Mouse (Mus musculus) C2C12 (cell line): ENCODE data around the gene Tgfa. TPM values are rescaled to one million over a fixed set of nuclear protein-coding genes. Genes with fewer than 3 reads are reported as not detected.

ENCODE experiments used
- H3K27me3 ChIP-seq: one replicate; pipeline ENCODE4 v1.6.1; 2011; ENCODE audit not compliant: control insufficient read depth, insufficient read depth, insufficient read length
- H3K36me3 ChIP-seq: one replicate; pipeline ENCODE4 v1.6.1; 2011; ENCODE audit not compliant: control insufficient read depth, insufficient read depth
- H3K4me3 ChIP-seq: one replicate; pipeline ENCODE4 v1.5.1; 2011; ENCODE audit warnings: mild to moderate bottlenecking, control low read depth; ENCODE audit not compliant: poor library complexity, insufficient read depth, severe bottlenecking
- H3K79me2 ChIP-seq: one replicate; pipeline ENCODE4 v1.6.1; 2011; ENCODE audit not compliant: control insufficient read depth, insufficient read depth
- H3K79me3 ChIP-seq: one replicate; pipeline ENCODE4 v1.6.1; 2011; ENCODE audit warnings: low read depth, control low read depth
- H3ac ChIP-seq: one replicate; pipeline ENCODE3; 2011; ENCODE audit warnings: low read depth; ENCODE audit not compliant: control insufficient read depth, insufficient read length
- CEBPB ChIP-seq: IDR thresholded peaks from one replicate; pipeline ENCODE4 v1.6.1; 2011; ENCODE audit warnings: low read depth, mild to moderate bottlenecking, control low read depth, moderate library complexity
- CTCF ChIP-seq: IDR thresholded peaks from one replicate; pipeline ENCODE4 v1.5.1; 2011; ENCODE audit not compliant: control insufficient read depth, insufficient read depth, insufficient read length
- FOSL1 ChIP-seq: IDR thresholded peaks from one replicate; pipeline ENCODE4 v1.8.0; 2011; ENCODE audit warnings: mild to moderate bottlenecking, low read length; ENCODE audit not compliant: poor library complexity, insufficient read depth, severe bottlenecking
- MAX ChIP-seq: IDR thresholded peaks from one replicate; pipeline ENCODE4 v1.6.1; 2011; ENCODE audit warnings: mild to moderate bottlenecking, control low read depth
- MYOD1 ChIP-seq: IDR thresholded peaks from one replicate; pipeline ENCODE4 v1.6.1; 2011; ENCODE audit warnings: low read depth; ENCODE audit not compliant: control insufficient read depth, insufficient read length
- MYOG ChIP-seq: IDR thresholded peaks from one replicate; pipeline ENCODE4 v1.6.1; 2011; ENCODE audit not compliant: control insufficient read depth, insufficient read length; ENCODE audit errors: extremely low read depth
- USF1 ChIP-seq: IDR thresholded peaks from one replicate; pipeline ENCODE4 v1.6.1; 2011; ENCODE audit warnings: low read depth, mild to moderate bottlenecking, control low read depth, moderate library complexity
- polyA plus RNA-seq: library from polyadenylated mRNA; unstranded; fragments of >200 nt; fragmentation: generic; extraction: Trizol; gene quantifications from one replicate; pipeline ENCODE4 v1.2.1, GENCODE M21; 2012; ENCODE audit warnings: missing spikeins

Tgfa gene
- polyA plus RNA-seq, 1 experiment, result 0.54 TPM

- no peaks in the 10 kb centered on the region for H3K36me3 ChIP-seq
- TF ChIP-seq MAX (no peak), USF1 (no peak), CEBPB (no peak), MYOG (no peak), CTCF (no peak)
- H3K79me2 ChIP-seq, result no peaks in the 10 kb centered on the region
- H3K4me3 ChIP-seq, result no peak overlapping the region
- no peaks in the 10 kb centered on the region for H3K79me3 ChIP-seq
- no peak overlapping the region for H3ac ChIP-seq
- no peaks in the 10 kb centered on the region for H3K27me3 ChIP-seq
Observed at GRCm38 (mm10) chr6:86164028-86164427, 31.0 kb upstream of the Tgfa start.

- Histone ChIP-seq H3ac (no peak overlapping the region), H3K4me3 (no peak overlapping the region), H3K36me3 (no peaks in the 10 kb centered on the region), H3K79me3 (no peaks in the 10 kb centered on the region), H3K79me2 (no peaks in the 10 kb centered on the region), H3K27me3 (no peaks in the 10 kb centered on the region)
- TF ChIP-seq CEBPB, result no peak
- no peak for TF ChIP-seq MYOD1
- no peak for TF ChIP-seq MYOG
- TF ChIP-seq CTCF, result no peak
- TF ChIP-seq FOSL1, result no peak
- TF ChIP-seq MAX, result no peak
- TF ChIP-seq USF1, result no peak
Observed at GRCm38 (mm10) chr6:86166426-86166825, 28.6 kb upstream of the Tgfa start.

DNA sequence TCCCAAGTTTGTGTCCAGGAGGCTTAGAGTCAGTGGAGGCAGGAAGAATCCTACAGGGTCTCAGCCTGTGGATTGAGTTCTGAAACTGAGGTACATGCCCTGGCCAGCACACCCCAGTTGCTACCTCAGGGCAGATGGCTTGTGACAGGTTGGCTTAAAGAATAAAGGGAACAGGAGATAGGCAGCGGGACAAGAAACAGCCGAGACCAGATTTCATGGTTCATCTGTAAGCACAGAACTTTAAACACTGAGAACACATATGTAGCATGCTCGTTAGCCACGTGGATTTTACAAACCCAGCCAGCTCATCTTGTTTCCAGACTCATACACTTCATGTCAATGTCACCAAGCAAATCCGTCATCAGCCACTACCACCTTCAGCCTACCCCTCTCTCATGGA is 27.2 kb upstream of the Tgfa start:
- Histone ChIP-seq H3K4me3 (no peak overlapping the region), H3K79me3 (no peaks in the 10 kb centered on the region), H3K27me3 (no peaks in the 10 kb centered on the region), H3ac (no peak overlapping the region), H3K36me3 (no peaks in the 10 kb centered on the region), H3K79me2 (no peaks in the 10 kb centered on the region)
- no peak for TF ChIP-seq CEBPB

DNA sequence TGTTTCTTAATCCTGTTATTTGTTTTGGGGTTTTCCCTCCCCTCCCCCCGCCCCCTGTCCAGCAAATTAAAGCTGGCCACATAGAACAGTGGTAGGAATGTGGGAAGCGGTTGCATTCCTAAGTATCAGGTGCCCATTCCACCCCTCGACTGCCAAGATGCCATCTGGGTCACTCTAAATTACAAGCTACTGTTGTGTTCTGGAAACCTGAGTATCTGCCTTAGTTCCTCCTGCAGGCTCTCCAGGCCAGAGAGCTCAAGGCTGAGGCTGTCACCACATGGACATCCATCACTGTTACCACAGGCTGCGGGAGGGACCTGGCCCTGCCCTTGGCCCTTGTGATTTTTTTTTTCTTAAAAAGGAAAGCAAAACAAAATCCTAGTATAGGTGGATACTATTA is 25.9 kb upstream of the Tgfa start:
- H3ac ChIP-seq, result no peak overlapping the region
- H3K27me3 ChIP-seq, result no peaks in the 10 kb centered on the region
- no peak overlapping the region for H3K4me3 ChIP-seq
- no peaks in the 10 kb centered on the region for H3K36me3 ChIP-seq
- TF ChIP-seq CTCF (no peak), USF1 (peak; percentile 1), FOSL1 (no peak), MYOG (no peak)
- no peaks in the 10 kb centered on the region for H3K79me3 ChIP-seq
- no peaks in the 10 kb centered on the region for H3K79me2 ChIP-seq

- no peaks in the 10 kb centered on the region for H3K27me3 ChIP-seq
- no peaks in the 10 kb centered on the region for H3K36me3 ChIP-seq
- H3K79me2 ChIP-seq, result no peaks in the 10 kb centered on the region
- no peaks in the 10 kb centered on the region for H3K79me3 ChIP-seq
- no peak for TF ChIP-seq USF1
- TF ChIP-seq FOSL1, result no peak
- no peak overlapping the region for H3K4me3 ChIP-seq
- H3ac ChIP-seq, result no peak overlapping the region
Observed at GRCm38 (mm10) chr6:86176236-86176635, 18.8 kb upstream of the Tgfa start.

- Histone ChIP-seq H3K36me3 (no peaks in the 10 kb centered on the region), H3K79me3 (no peaks in the 10 kb centered on the region)
- TF ChIP-seq CEBPB (no peak), MYOG (no peak), USF1 (no peak), MAX (no peak), CTCF (no peak), MYOD1 (no peak), FOSL1 (no peak)
Observed at GRCm38 (mm10) chr6:86176721-86177120, 18.3 kb upstream of the Tgfa start.

DNA sequence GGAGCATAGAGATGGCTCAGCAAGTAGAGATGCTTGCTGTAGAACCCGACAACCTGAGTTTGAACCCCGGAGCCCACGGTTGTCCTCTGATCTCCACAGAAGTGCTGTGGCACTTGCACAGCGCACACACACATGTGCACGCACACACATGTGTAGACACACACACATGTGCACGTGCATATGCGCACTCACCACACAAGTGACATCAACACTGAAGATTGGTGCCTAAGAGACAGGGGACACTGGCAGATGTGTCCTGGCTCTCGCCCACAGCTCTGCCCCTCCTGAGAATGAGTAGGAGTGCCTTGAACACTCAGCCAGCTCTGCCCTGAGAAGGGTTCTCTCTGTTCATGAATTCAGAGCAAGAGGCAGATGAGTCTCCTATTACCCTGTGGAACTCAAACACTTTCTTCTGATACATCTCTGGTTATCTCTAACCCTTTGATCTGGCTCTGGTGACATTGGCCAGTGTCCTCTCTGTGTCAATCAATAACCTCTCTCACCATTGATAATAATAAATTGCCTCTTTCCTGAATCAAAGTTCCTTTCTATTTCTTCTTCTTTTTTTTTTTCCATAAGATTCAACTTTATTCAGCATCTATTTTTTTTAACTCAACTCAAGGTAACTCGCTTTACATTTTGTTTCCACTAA is 17.6 kb upstream of the Tgfa start:
- Histone ChIP-seq H3ac (no peak overlapping the region), H3K79me2 (no peaks in the 10 kb centered on the region), H3K36me3 (no peaks in the 10 kb centered on the region), H3K4me3 (no peak overlapping the region), H3K79me3 (no peaks in the 10 kb centered on the region), H3K27me3 (no peaks in the 10 kb centered on the region)
- TF ChIP-seq USF1, result no peak
- TF ChIP-seq MAX, result no peak
- no peak for TF ChIP-seq MYOD1
- no peak for TF ChIP-seq MYOG
- TF ChIP-seq CEBPB, result no peak
- no peak for TF ChIP-seq FOSL1
- no peak for TF ChIP-seq CTCF

More at GRCm38 (mm10) chr6:86176721-86177120, 18.3 kb upstream of the Tgfa start:
- Histone ChIP-seq H3ac (no peak overlapping the region), H3K27me3 (no peaks in the 10 kb centered on the region), H3K79me2 (no peaks in the 10 kb centered on the region), H3K4me3 (no peak overlapping the region)
